Mouse (Mus musculus): Measurements from ENCODE around the gene Nr0b2. TPM values are rescaled to one million over a fixed set of nuclear protein-coding genes. Genes with fewer than 3 reads are reported as not detected.

Nr0b2 gene
- polyA plus RNA-seq, 1 experiment from 2014 or later = not detected

GRCm38 (mm10) chr4:133596084-133596483, 42.9 kb downstream of the Nr0b2 start:
- peak overlapping the region; percentile 44; the same call in 1 of the 2 replicates for H3K27ac ChIP-seq (replicated peaks; ENCODE audit: low read depth, low read length)
- H3K4me3 ChIP-seq (ENCODE audit: low read depth, low read length) = no peak overlapping the region
- H3K4me2 ChIP-seq (ENCODE audit: low read depth, low read length) = no peak overlapping the region
- H3K9me3 ChIP-seq (ENCODE audit: control insufficient read depth, low read length) = no peaks in the 10 kb centered on the region
- ATAC-seq (ENCODE audit: low read depth) (no peak), DNase-seq (ENCODE audit: low spot score) (no peak)
- peaks cover 7% of the 10 kb centered on the region; the same call in 1 of the 2 replicates for H3K4me1 ChIP-seq (ENCODE audit: control insufficient read depth, insufficient read depth, low read length)
- WGBS = 69% methylated on average over 6 of the region's 6 CpGs
- no peak overlapping the region for H3K9ac ChIP-seq (ENCODE audit: low read depth, low read length)
- peaks cover 11% of the 10 kb centered on the region for H3K36me3 ChIP-seq (ENCODE audit: control insufficient read depth, insufficient read depth, low read length)
- peaks cover 24% of the 10 kb centered on the region for H3K27me3 ChIP-seq (replicated peaks; ENCODE audit: control insufficient read depth, insufficient read depth, low read length)

GRCm38 (mm10) chr4:133598616-133599015, 45.4 kb downstream of the Nr0b2 start:
- Histone ChIP-seq H3K36me3 (ENCODE audit: control insufficient read depth, insufficient read depth, low read length) (0 out of 2 replicates have a peak, but pooled peaks cover 1% of the 10 kb centered on the region), H3K9ac (ENCODE audit: low read depth, low read length) (no peak overlapping the region), H3K4me2 (ENCODE audit: low read depth, low read length) (0 out of 2 replicates have a peak overlapping the region, but pooled peaks have one; percentile 83), H3K9me3 (ENCODE audit: control insufficient read depth, low read length) (no peaks in the 10 kb centered on the region), H3K27me3 (replicated peaks; ENCODE audit: control insufficient read depth, insufficient read depth, low read length) (peaks cover 37% of the 10 kb centered on the region), H3K27ac (replicated peaks; ENCODE audit: low read depth, low read length) (peak overlapping the region; percentile 70), H3K4me3 (ENCODE audit: low read depth, low read length) (peak overlapping the region; percentile 55; the same call in 1 of the 2 replicates), H3K4me1 (ENCODE audit: control insufficient read depth, insufficient read depth, low read length) (peaks cover 7% of the 10 kb centered on the region; the same call in 1 of the 2 replicates)
- 41% methylated on average over 4 of the region's 4 CpGs for WGBS
- peak; percentile 41 for DNase-seq (ENCODE audit: low spot score)
- ATAC-seq (ENCODE audit: low read depth) = no peak

DNA sequence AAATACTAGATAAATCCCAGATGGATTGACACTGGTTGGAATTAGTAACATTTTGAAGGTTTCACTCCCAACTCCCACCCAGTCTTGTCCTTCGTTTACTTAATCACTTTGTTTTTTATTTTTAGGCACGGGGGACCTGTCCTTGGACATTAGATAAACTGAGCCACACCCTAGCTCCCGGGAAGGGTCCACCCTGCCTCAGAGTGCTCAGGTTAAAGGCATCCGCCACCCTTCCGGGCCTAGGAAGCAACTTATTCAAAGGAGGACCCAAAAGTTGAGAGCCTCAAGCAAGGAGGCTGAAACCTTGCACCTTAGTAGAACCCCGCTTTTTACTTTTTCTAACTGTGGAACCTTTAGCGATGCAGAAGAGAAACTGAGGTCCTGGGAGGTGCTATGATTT, 45.9 kb downstream of the Nr0b2 start:
- DNase-seq (ENCODE audit: low spot score) (no peak), ATAC-seq (ENCODE audit: low read depth) (no peak)
- H3K9me3 ChIP-seq (ENCODE audit: control insufficient read depth, low read length) = no peaks in the 10 kb centered on the region
- H3K27ac ChIP-seq (replicated peaks; ENCODE audit: low read depth, low read length) = peak overlapping the region; percentile 70
- peak overlapping the region; percentile 63 for H3K9ac ChIP-seq (ENCODE audit: low read depth, low read length)
- H3K4me2 ChIP-seq (ENCODE audit: low read depth, low read length) = peak overlapping the region; percentile 83
- peaks cover 6% of the 10 kb centered on the region; the same call in 1 of the 2 replicates for H3K36me3 ChIP-seq (ENCODE audit: control insufficient read depth, insufficient read depth, low read length)
- peak overlapping the region; percentile 55 for H3K4me3 ChIP-seq (ENCODE audit: low read depth, low read length)
- 29% methylated on average over 7 of the region's 7 CpGs for WGBS
- peaks cover 7% of the 10 kb centered on the region; the same call in 1 of the 2 replicates for H3K4me1 ChIP-seq (ENCODE audit: control insufficient read depth, insufficient read depth, low read length)
- peaks cover 37% of the 10 kb centered on the region for H3K27me3 ChIP-seq (replicated peaks; ENCODE audit: control insufficient read depth, insufficient read depth, low read length)

DNA sequence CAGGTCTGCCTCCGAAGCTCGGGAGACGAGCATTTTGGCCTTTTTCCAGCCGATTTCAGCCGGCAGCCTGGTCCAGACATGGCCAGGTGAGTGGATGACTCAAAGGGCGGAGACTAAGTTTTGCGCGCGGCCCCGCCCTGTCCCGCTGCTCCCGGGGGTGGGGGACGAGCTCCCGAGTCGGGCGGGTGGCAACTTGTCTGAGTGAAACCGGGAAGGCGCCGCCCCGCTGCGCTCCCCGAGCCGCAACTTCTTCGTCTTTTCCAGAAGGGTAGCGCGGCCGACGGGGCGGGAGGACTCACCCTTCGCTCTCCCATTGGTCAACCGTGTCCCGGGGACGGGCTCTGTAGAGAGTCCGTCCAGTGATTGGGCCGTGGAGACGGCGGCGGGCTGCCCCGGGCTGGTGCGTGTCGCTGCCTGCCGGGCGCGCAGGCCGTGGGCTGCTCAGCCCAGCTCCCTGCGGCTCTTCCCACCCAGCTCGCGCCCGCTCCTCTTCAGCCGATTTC, 46.4 kb downstream of the Nr0b2 start:
- H3K4me3 ChIP-seq (ENCODE audit: low read depth, low read length) = peak overlapping the region; percentile 55
- peak overlapping the region; percentile 83 for H3K4me2 ChIP-seq (ENCODE audit: low read depth, low read length)
- peak overlapping the region; percentile 63 for H3K9ac ChIP-seq (ENCODE audit: low read depth, low read length)
- under 1% methylated on average over 32 of the region's 50 CpGs for WGBS
- peaks cover 7% of the 10 kb centered on the region; the same call in 1 of the 2 replicates for H3K4me1 ChIP-seq (ENCODE audit: control insufficient read depth, insufficient read depth, low read length)
- peak; percentile 96 for DNase-seq (ENCODE audit: low spot score)
- ATAC-seq (ENCODE audit: low read depth) = peak; percentile 96
- H3K9me3 ChIP-seq (ENCODE audit: control insufficient read depth, low read length) = no peaks in the 10 kb centered on the region
- H3K36me3 ChIP-seq (ENCODE audit: control insufficient read depth, insufficient read depth, low read length) = peaks cover 8% of the 10 kb centered on the region; the same call in 1 of the 2 replicates
- H3K27me3 ChIP-seq (replicated peaks; ENCODE audit: control insufficient read depth, insufficient read depth, low read length) = peaks cover 37% of the 10 kb centered on the region
- H3K27ac ChIP-seq (replicated peaks; ENCODE audit: low read depth, low read length) = peak overlapping the region; percentile 70

GRCm38 (mm10) chr4:133600306-133600705, 47.1 kb downstream of the Nr0b2 start:
- ATAC-seq (ENCODE audit: low read depth) (no peak), DNase-seq (ENCODE audit: low spot score) (no peak)
- Histone ChIP-seq H3K4me1 (ENCODE audit: control insufficient read depth, insufficient read depth, low read length) (peaks cover 7% of the 10 kb centered on the region; the same call in 1 of the 2 replicates), H3K9ac (ENCODE audit: low read depth, low read length) (peak overlapping the region; percentile 55), H3K4me2 (ENCODE audit: low read depth, low read length) (peak overlapping the region; percentile 83), H3K36me3 (ENCODE audit: control insufficient read depth, insufficient read depth, low read length) (peaks cover 15% of the 10 kb centered on the region; the same call in 1 of the 2 replicates), H3K9me3 (ENCODE audit: control insufficient read depth, low read length) (no peaks in the 10 kb centered on the region), H3K4me3 (ENCODE audit: low read depth, low read length) (peak overlapping the region; percentile 55), H3K27me3 (replicated peaks; ENCODE audit: control insufficient read depth, insufficient read depth, low read length) (peaks cover 37% of the 10 kb centered on the region), H3K27ac (replicated peaks; ENCODE audit: low read depth, low read length) (peak overlapping the region; percentile 57)
- WGBS = 13% methylated on average over 9 of the region's 9 CpGs

DNA sequence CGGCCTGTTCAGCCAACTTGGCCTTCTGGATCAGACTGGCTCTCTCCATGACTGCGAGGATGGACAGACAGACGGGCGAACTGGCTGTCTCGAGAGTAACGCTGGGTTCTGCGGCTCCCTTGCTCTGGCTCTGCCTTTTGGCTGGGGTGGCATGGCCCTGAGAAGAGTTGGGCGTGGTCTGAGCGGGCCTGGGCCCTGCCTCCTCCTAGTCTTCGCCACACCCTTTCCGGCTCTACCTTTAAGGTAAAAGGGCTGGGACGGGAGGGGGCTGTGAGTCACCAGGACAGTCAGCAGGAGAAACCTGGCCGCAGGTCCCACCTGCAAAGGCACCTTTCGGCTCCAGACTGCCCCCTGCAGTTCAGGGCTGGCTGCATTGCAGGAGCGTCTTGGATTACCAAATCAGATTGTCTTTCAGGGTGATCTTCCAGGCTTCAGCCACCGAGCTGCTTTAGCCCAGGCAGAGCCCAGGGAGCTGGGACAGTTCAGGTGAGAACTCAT, 48.6 kb downstream of the Nr0b2 start, which contains the start of gene Sfn:
Gene Sfn (minus strand): TSS at position 448 of the 498 bp plus-strand sequence.
- Histone ChIP-seq H3K9me3 (ENCODE audit: control insufficient read depth, low read length) (no peaks in the 10 kb centered on the region), H3K36me3 (ENCODE audit: control insufficient read depth, insufficient read depth, low read length) (peaks cover 29% of the 10 kb centered on the region; the same call in 1 of the 2 replicates), H3K4me2 (ENCODE audit: low read depth, low read length) (peak within 1 kb of the TSS; percentile 10), H3K27ac (replicated peaks; ENCODE audit: low read depth, low read length) (peak within 1 kb of the TSS; percentile 6; the same call in 1 of the 2 replicates), H3K4me3 (ENCODE audit: low read depth, low read length) (peak within 1 kb of the TSS; percentile 27), H3K27me3 (replicated peaks; ENCODE audit: control insufficient read depth, insufficient read depth, low read length) (peaks cover 37% of the 10 kb centered on the region), H3K4me1 (ENCODE audit: control insufficient read depth, insufficient read depth, low read length) (peaks cover 7% of the 10 kb centered on the region; the same call in 1 of the 2 replicates), H3K9ac (ENCODE audit: low read depth, low read length) (peak within 1 kb of the TSS; percentile 11; the same call in 1 of the 2 replicates)
- 3% methylated on average over 16 of the region's 16 CpGs for WGBS
- peak; percentile 30 for ATAC-seq (ENCODE audit: low read depth)
- DNase-seq (ENCODE audit: low spot score) = peak; percentile 90

DNA sequence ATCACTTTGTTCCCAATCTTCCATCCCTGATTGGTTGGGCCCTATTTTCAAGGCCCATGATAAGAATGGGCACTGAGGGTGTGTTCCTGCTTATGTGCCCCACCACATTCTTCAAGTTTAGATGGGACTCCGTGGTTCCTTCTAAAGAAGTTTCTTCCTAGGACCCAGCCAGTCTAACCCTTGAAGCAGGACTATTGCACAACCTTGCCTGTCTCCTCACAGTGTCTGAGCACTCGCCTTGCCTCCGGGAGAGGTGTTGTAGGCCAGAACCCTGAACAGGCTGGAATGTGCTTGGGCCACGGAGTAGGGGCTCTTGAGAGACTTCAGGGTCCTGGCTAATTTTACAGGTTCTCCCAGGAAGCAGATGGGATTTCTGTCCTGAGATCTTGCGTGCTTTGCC, 49.9 kb downstream of the Nr0b2 start:
- Histone ChIP-seq H3K9ac (ENCODE audit: low read depth, low read length) (no peak overlapping the region), H3K27ac (replicated peaks; ENCODE audit: low read depth, low read length) (no peak overlapping the region), H3K27me3 (replicated peaks; ENCODE audit: control insufficient read depth, insufficient read depth, low read length) (peaks cover 35% of the 10 kb centered on the region), H3K36me3 (ENCODE audit: control insufficient read depth, insufficient read depth, low read length) (peaks cover 37% of the 10 kb centered on the region; the same call in 1 of the 2 replicates), H3K4me2 (ENCODE audit: low read depth, low read length) (no peak overlapping the region), H3K4me3 (ENCODE audit: low read depth, low read length) (no peak overlapping the region), H3K9me3 (ENCODE audit: control insufficient read depth, low read length) (no peaks in the 10 kb centered on the region), H3K4me1 (ENCODE audit: control insufficient read depth, insufficient read depth, low read length) (peaks cover 7% of the 10 kb centered on the region; the same call in 1 of the 2 replicates)
- ATAC-seq (ENCODE audit: low read depth) (no peak), DNase-seq (ENCODE audit: low spot score) (no peak)
- WGBS = 87% methylated on average over 5 of the region's 5 CpGs

DNA sequence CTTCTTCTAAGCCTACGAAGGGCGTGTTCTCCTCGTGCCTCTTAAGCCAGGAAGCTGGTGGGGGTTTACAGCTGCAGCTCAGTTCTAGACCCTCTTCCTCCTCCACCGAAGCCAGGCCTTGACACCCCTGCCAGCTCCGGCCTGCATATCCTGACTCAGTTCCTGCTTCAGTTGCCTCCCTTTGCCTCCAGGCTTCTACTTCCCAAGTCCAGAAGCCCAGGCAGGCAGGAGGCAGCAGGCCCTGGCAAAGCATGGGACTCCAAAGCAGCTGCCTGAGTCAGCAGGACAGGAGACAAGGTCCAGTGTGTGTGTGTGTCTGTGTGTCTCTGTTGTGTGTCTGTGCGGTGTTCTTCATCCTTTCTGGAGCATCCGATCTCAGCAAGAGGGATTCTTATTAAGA, 51.0 kb downstream of the Nr0b2 start:
- no peak for DNase-seq (ENCODE audit: low spot score)
- peaks cover 3% of the 10 kb centered on the region; the same call in 1 of the 2 replicates for H3K4me1 ChIP-seq (ENCODE audit: control insufficient read depth, insufficient read depth, low read length)
- H3K4me2 ChIP-seq (ENCODE audit: low read depth, low read length) = no peak overlapping the region
- no peak for ATAC-seq (ENCODE audit: low read depth)
- H3K9ac ChIP-seq (ENCODE audit: low read depth, low read length) = no peak overlapping the region
- H3K27ac ChIP-seq (replicated peaks; ENCODE audit: low read depth, low read length) = no peak overlapping the region
- 82% methylated on average over 7 of the region's 7 CpGs for WGBS
- H3K27me3 ChIP-seq (replicated peaks; ENCODE audit: control insufficient read depth, insufficient read depth, low read length) = peaks cover 24% of the 10 kb centered on the region
- no peaks in the 10 kb centered on the region for H3K9me3 ChIP-seq (ENCODE audit: control insufficient read depth, low read length)
- H3K36me3 ChIP-seq (ENCODE audit: control insufficient read depth, insufficient read depth, low read length) = peaks cover 45% of the 10 kb centered on the region; the same call in 1 of the 2 replicates
- no peak overlapping the region for H3K4me3 ChIP-seq (ENCODE audit: low read depth, low read length)

All from embryonic facial prominence, embryonic 14.5 days (tissue).